Mouse (Mus musculus): ENCODE data around the gene Trmt1. TPM values are rescaled to one million over a fixed set of nuclear protein-coding genes. Genes with fewer than 3 reads are reported as not detected.

Trmt1 gene
- 260 and 334 TPM in 2 replicates for total RNA-seq (2012; rRNA removed)

DNA sequence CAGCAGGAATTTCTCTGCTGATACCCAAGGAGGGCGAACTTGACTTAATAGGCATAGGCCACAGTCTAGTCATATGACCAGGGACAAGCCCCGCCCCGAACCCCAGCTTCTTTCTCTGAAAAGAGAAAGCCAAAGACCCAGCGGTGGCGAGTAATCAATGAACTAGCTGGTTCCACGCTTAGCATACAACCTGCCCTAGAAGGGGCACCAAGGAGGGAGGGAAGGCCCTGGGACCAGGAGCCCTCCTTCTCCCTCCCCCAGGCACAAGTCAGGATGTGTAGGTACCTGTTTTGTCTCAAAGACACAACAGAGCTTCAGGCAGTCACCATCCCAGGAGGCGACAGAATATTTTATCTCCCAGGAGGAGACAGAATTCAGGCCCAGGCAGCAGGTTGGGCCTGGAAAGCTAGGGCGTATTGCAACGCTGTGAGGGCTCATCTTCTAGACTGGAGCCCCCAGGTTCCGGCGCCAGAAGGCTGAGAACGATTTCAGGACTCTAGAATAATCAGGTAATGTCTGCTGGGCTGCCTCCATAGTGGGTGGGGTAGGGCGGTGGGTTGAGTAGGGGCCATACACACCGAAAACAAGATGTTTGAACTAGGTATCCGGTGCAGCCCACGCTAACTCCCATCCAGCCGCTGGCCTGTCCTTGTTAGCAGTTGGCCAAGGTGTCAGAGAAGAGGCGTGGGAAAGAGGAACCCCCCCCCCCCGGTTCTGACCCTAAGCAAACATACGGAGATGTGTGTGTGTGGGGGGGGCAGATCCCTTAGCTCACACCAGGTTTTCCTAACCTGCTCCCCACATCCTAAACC, at the start of gene Trmt1:
Trmt1 (plus strand) TSS at position 117 of the 812 bp plus-strand sequence.
- TF ChIP-seq CHD2 (IDR thresholded peaks at IDR 0.05; ENCODE audit: low read depth, low read length), result no peak
- no peak for TF ChIP-seq HCFC1 (IDR thresholded peaks at IDR 0.05; ENCODE audit: borderline replicate concordance, insufficient read depth, low read length)
- H3K4me1 ChIP-seq (ENCODE audit: control insufficient read depth in 2 of 2, insufficient read depth in 2 of 2, low read length in 2 of 2, poor library complexity in 1 of 2), result peaks cover 14 to 18% of the 10 kb centered on the region in 2 experiments
- H3K9ac ChIP-seq (ENCODE audit: insufficient read depth, low read depth, low read length, poor library complexity, severe bottlenecking), result peak within 1 kb of the TSS; percentile 72
- no peaks in the 10 kb centered on the region for H3K9me3 ChIP-seq (ENCODE audit: control insufficient read depth, insufficient read depth, low read depth, low read length)
- in situ Hi-C loops (cut with MboI; ENCODE audit: low sequenced_read_pairs in 2 of 2, unreplicated experiment in 2 of 2), result no loop called here
- H3K36me3 ChIP-seq (ENCODE audit: control insufficient read depth, insufficient read depth, low read length, poor library complexity, severe bottlenecking), result peaks cover 17% of the 10 kb centered on the region
- peak within 1 kb of the TSS; percentile 99 for H3K27ac ChIP-seq (ENCODE audit: insufficient read depth, low read depth, low read length, poor library complexity, severe bottlenecking)
- DNase-seq (ENCODE audit: low read depth, low spot score), result no peak
- peak within 1 kb of the TSS; percentile 83 to 100 for H3K4me3 ChIP-seq (ENCODE audit: insufficient read depth in 1 of 2, low read depth in 1 of 2, low read length in 2 of 2, poor library complexity in 1 of 2, severe bottlenecking in 1 of 2)

DNA sequence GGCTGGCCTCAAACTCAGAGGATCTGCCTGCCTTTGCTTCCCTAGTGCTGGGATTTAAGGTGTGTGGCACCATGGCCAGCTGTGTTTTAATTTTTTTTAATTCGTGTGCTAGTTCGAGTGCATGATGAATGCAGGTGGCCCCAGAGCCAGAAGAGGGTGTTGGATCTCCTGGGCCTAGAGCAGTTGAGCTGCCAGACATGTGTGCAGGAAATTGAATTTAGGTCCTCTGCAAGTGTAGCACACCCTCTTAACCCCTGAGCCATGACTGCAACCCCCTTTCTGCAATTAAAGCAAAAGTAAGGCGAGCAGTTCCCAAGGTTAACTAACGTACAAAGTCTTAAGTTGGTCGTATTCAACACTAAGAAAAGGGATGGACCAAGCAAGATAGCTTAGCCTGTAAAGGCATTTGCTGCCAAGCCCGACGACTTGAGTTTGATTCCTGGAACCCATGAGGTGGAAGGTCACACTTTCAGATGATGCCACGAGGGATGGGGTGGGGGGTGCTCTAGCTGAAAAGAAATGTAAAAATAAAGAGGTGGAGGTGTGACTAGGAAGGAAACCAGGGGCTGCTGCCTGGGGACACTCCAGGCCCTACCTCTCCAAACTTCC, 48.1 kb upstream of the Trmt1 start:
- H3K4me3 ChIP-seq (ENCODE audit: insufficient read depth in 1 of 2, low read depth in 1 of 2, low read length in 2 of 2, poor library complexity in 1 of 2, severe bottlenecking in 1 of 2), result peak overlapping the region; percentile 80 to 97
- peak overlapping the region; percentile 96 for H3K27ac ChIP-seq (ENCODE audit: insufficient read depth, low read depth, low read length, poor library complexity, severe bottlenecking)
- no peak for DNase-seq (ENCODE audit: low read depth, low spot score)
- H3K9ac ChIP-seq (ENCODE audit: insufficient read depth, low read depth, low read length, poor library complexity, severe bottlenecking), result peak overlapping the region; percentile 88
- in situ Hi-C loops (cut with MboI; ENCODE audit: low sequenced_read_pairs in 2 of 2, unreplicated experiment in 2 of 2), result no loop called here
- TF ChIP-seq ZNF384 (IDR thresholded peaks at IDR 0.05; ENCODE audit: low read depth, low read length) (no peak), CHD2 (IDR thresholded peaks at IDR 0.05; ENCODE audit: low read depth, low read length) (no peak), HCFC1 (IDR thresholded peaks at IDR 0.05; ENCODE audit: borderline replicate concordance, insufficient read depth, low read length) (no peak), ZC3H11A (IDR thresholded peaks at IDR 0.05; ENCODE audit: borderline replicate concordance, low read depth, low read length) (no peak), MAFK (IDR thresholded peaks at IDR 0.05; ENCODE audit: insufficient read depth, low read depth, low read length) (no peak)
- H3K36me3 ChIP-seq (ENCODE audit: control insufficient read depth, insufficient read depth, low read length, poor library complexity, severe bottlenecking), result no peaks in the 10 kb centered on the region
- H3K4me1 ChIP-seq (ENCODE audit: control insufficient read depth in 2 of 2, insufficient read depth in 2 of 2, low read length in 2 of 2, poor library complexity in 1 of 2), result peaks cover 3 to 36% of the 10 kb centered on the region in 2 experiments; a peak in 3 of 4 replicates
- no peaks in the 10 kb centered on the region for H3K9me3 ChIP-seq (ENCODE audit: control insufficient read depth, insufficient read depth, low read depth, low read length)

DNA sequence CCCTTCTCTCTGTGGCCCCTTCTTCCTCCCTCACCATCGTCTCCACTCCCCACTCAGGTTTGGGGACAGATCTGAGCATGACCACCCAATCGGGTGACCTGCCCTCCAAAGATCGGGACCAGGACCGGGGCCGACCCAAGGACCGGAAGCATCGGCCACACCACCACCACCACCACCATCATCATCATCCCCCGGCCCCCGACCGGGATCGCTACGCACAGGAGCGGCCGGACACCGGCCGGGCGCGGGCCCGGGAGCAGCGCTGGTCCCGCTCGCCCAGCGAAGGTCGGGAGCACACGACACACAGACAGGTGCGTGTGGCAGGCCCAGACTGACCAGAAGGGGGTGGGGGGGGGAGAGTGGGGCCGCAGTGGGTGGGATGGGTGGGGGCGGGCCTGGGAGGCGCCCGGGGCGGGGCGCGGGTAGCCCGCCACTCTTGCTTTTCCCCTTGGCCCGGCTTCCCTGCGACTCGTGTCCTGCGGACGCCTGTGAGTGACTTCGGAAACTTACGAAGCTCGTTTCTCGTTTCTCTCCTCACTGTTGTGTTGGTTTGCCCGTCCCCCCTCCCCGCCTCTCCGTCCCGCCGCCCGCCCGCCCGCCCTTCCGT, 47.4 kb upstream of the Trmt1 start:
- TF ChIP-seq CHD2 (IDR thresholded peaks at IDR 0.05; ENCODE audit: low read depth, low read length), result no peak
- TF ChIP-seq ZC3H11A (IDR thresholded peaks at IDR 0.05; ENCODE audit: borderline replicate concordance, low read depth, low read length), result no peak
- no peak for TF ChIP-seq HCFC1 (IDR thresholded peaks at IDR 0.05; ENCODE audit: borderline replicate concordance, insufficient read depth, low read length)
- no peak for TF ChIP-seq MAFK (IDR thresholded peaks at IDR 0.05; ENCODE audit: insufficient read depth, low read depth, low read length)
- TF ChIP-seq ZNF384 (IDR thresholded peaks at IDR 0.05; ENCODE audit: low read depth, low read length), result no peak
- peak overlapping the region; percentile 96 for H3K27ac ChIP-seq (ENCODE audit: insufficient read depth, low read depth, low read length, poor library complexity, severe bottlenecking)
- peak overlapping the region; percentile 96 for H3K9ac ChIP-seq (ENCODE audit: insufficient read depth, low read depth, low read length, poor library complexity, severe bottlenecking)
- no peaks in the 10 kb centered on the region for H3K9me3 ChIP-seq (ENCODE audit: control insufficient read depth, insufficient read depth, low read depth, low read length)
- in situ Hi-C loops (cut with MboI; ENCODE audit: low sequenced_read_pairs in 2 of 2, unreplicated experiment in 2 of 2), result no loop called here
- peak overlapping the region; percentile 80 to 97 for H3K4me3 ChIP-seq (ENCODE audit: insufficient read depth in 1 of 2, low read depth in 1 of 2, low read length in 2 of 2, poor library complexity in 1 of 2, severe bottlenecking in 1 of 2)
- H3K36me3 ChIP-seq (ENCODE audit: control insufficient read depth, insufficient read depth, low read length, poor library complexity, severe bottlenecking), result no peaks in the 10 kb centered on the region
- H3K4me1 ChIP-seq (ENCODE audit: control insufficient read depth in 2 of 2, insufficient read depth in 2 of 2, low read length in 2 of 2, poor library complexity in 1 of 2), result peaks cover 3 to 30% of the 10 kb centered on the region in 2 experiments; a peak in 3 of 4 replicates
- no peak for DNase-seq (ENCODE audit: low read depth, low spot score)

DNA sequence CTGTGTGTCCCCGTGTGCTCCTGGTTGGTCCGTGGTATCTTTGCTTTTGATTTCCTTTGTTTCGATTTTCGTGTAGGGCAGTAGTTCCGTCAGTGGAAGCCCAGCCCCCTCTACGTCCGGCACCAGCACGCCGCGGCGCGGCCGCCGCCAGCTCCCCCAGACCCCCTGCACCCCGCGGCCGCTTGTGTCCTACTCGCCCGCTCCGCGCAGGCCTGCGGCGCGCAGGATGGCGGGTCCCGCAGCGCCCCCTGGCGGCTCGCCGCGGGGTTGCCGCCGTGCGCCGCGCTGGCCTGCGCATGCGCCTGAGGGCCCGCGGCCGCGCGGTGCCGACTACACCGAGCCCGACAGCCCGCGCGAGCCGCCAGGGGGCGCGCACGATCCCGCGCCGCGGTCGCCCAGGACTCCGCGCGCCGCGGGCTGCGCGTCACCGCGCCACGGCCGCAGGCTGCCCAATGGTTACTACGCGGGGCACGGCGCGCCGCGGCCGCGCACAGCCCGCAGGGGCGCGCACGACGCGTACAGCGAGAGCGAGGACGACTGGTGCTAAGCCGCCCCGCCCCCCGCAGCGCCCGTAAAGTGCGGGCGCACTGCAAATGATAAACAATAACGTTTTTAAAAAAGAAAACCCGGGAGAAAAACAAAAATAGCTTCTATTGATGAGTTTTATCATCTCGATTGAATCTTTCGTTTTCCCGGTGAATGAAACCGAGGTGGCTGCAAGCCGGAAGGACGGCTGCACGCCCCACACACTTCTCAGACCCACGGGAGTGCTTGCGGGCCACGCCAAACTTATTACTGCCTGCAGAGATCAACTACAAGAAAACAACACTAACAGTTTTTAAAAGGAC, 46.7 kb upstream of the Trmt1 start:
- DNase-seq (ENCODE audit: low read depth, low spot score), result no peak
- Histone ChIP-seq H3K9me3 (ENCODE audit: control insufficient read depth, insufficient read depth, low read depth, low read length) (no peaks in the 10 kb centered on the region), H3K4me1 (ENCODE audit: control insufficient read depth in 2 of 2, insufficient read depth in 2 of 2, low read length in 2 of 2, poor library complexity in 1 of 2) (peaks cover 3 to 28% of the 10 kb centered on the region in 2 experiments; a peak in 3 of 4 replicates), H3K36me3 (ENCODE audit: control insufficient read depth, insufficient read depth, low read length, poor library complexity, severe bottlenecking) (no peaks in the 10 kb centered on the region), H3K9ac (ENCODE audit: insufficient read depth, low read depth, low read length, poor library complexity, severe bottlenecking) (peak overlapping the region; percentile 96), H3K4me3 (ENCODE audit: insufficient read depth in 1 of 2, low read depth in 1 of 2, low read length in 2 of 2, poor library complexity in 1 of 2, severe bottlenecking in 1 of 2) (peak overlapping the region; percentile 80 to 97), H3K27ac (ENCODE audit: insufficient read depth, low read depth, low read length, poor library complexity, severe bottlenecking) (peak overlapping the region; percentile 96)
- in situ Hi-C loops (cut with MboI; ENCODE audit: low sequenced_read_pairs in 2 of 2, unreplicated experiment in 2 of 2), result no loop called here
- peak; percentile 65; the same call in 1 of the 2 replicates for TF ChIP-seq HCFC1 (IDR thresholded peaks at IDR 0.05; ENCODE audit: borderline replicate concordance, insufficient read depth, low read length)
- no peak for TF ChIP-seq ZNF384 (IDR thresholded peaks at IDR 0.05; ENCODE audit: low read depth, low read length)

Data from ES-E14 (cell line).